Mouse (Mus musculus) liver (tissue): Measurements from ENCODE around the gene Rnh1.
A peak's percentile ranks its signal among the peaks of the same experiment; 100 is the strongest.

ENCODE experiments used
- DNase-seq: peaks from one replicate; pipeline ENCODE4 v3.0.0-alpha.2; 2020; ENCODE audit warnings: mixed read lengths

Rnh1 gene

DNA sequence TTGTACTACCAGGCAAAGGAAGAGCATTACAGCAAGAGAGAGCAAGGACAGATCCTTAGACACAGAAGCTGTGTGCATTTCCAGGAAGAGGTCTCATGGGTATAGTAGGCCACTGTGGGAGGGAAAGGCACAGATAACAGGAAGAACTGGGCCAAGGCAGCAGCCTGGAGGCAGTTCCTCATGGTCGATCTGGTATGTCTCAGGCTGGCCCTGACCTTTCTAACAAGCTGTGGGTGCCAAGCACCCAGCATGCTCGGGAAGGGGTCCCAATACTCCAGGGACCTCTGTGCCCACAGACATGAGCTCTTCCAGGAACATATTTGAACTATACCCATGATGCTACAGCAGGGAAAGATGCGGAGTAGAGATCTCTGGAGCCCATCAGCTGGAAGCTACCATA, 31.9 kb upstream of the Rnh1 start:
- DNase-seq, result no peak

DNA sequence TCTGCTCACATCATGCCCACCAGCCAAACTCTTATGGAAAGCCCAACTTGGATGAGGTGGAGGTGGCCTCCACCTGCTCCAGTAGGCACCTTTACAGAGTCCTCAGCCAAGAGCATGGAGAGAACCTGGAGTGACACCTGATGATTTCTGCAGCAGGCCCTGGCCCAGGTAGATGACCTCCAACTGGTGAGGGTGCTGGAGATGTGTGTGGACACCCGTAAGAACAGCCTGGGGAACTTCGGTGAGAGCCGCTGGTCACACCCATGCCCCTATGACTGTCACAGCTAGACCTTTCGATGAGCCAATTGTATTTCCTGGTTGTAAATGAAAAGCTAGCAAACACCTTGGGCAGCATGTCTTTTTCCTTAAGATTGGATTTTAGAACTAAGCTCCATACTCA, 25.5 kb upstream of the Rnh1 start:
- DNase-seq, result no peak

DNA sequence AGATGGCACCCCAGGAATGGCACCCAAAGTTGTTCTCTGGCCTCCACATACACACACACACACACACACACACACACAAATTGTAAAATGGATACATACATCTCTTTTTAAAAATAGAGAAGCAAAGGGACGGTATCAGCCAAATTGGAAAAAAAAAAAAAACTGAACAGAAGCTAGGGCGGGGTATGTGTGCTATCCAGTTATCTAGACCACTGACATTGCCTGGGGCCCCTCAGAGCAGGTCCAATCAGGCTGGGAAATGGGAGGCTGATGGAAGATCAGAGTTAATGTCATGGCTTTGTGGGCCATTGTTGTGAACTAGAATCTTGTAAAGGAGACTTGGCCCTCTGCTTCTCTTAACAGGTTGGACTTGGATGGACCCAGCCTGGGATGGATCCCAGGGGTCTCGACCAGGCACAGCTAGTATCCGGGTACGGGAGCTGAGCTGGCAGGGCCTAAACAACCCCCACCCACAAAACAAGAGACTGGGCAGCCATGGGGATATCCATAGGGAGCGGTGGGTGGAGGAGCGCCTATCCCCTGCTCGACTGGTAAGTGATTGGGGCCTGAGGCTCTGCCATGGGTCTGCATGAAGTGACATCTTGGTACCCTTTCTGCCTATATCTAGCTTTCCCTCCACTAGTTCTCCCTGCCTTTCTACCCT, 24.1 kb upstream of the Rnh1 start:
- peak; percentile 75 for DNase-seq

DNA sequence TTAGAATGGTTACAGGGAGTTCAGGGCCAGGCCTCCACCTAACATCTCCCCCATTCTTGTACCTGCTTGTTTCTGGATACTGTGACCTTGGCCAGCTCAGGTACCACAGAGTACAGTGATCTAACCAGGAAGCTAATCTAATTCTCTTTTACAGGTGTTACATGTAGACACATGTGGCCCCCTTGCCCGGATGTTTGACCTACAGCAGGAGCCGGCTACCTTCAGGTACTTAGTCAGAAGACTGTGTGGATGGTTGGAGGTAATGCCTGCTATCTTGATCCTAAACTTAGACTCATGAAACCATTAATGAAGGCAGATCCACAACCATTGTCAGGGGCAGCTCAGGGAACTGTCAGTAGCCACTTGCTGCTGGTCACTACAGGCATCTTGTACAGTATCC, 23.1 kb upstream of the Rnh1 start:
- DNase-seq, result no peak

DNA sequence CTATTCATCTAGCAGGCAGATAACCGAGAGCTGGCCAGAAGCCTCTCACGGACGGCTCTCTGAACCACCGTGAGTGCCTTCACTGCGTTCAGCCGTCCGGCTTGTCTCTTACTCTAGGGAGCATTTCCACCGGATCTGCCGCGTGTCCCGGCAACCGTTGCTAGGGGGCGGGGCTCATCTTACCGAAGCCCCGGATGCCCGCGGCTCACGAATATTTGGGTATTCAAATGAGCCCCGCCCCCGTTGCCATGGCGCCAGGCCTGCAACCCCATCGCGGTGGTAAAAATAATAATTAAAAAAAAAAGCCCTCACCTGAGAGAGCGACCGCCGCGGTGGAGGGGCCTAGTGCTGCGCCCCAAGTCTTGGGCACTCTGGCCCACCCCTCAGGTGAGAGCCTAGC, 22.2 kb upstream of the Rnh1 start:
- DNase-seq, result peak; percentile 98

DNA sequence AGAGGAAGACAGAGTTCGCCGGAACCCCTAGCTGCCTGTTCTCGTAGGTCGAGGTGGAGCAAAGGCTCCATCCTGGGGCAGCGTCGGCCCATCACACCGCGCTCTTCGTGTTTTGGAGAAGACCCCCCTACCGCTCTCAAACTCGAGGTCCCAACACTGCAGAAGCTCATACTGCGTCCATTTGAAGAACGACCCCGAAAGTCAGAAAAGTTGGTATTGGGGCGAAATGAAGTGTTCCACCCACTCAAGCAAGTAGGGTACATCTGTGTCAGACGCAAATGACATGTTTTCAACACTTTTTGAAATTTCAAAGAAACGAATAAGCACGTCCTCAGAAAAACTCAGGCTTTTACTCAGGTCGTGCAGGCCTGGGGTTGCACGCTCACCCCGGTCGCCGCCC, 21.8 kb upstream of the Rnh1 start:
- no peak for DNase-seq

DNA sequence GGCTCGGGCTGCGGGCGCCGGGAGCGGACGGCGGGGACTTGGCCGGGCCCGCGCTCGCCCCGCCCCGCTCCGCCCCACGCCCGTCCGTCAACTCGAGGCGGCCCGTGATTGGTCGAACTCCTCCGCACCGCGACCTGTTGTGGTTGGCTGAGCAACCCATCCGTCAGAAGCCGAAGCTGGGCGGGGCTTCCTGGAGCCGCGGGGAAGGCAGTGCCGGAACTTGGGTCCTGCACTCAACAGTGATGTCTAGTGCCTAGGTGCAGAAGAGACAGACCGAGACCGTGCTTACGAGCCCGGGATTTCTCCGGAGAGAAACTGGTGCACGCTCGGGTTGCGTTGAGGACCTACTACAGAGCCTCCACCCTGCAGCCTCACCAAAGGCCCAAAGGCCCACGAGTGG, 21.3 kb upstream of the Rnh1 start, which contains the start of the genes Hras and Lrrc56:
Gene Hras (minus strand): TSS at position 58 of the 400 bp plus-strand sequence.
Gene Lrrc56 (plus strand): TSS at position 210 of the 400 bp plus-strand sequence.
- peak; percentile 99 for DNase-seq

DNA sequence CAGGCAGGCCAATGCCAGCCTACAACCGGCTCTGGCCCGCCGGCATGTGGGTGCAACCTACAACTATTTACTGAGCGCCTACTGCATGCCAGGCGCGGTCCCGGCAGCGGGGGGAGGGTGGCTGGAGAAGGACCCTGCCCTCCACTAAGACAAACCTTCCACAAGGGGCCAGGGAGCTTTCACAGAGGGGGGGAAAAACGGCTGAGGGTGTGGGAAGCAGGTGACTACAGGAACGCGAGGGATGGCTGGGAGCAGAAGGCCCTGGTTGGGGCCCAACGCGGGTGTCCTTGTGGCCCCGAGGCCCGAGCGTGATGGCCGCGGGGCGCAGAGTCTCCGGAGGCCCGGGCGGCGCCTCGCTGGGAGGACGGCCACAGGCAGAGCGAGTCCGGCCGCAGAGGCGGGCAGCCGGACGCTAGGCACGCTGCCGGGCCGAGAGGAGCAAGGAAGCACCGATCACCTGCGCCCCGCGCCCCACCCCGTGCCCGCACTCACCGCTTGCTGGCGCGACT, 20.7 kb upstream of the Rnh1 start:
- DNase-seq, result peak; percentile 48

DNA sequence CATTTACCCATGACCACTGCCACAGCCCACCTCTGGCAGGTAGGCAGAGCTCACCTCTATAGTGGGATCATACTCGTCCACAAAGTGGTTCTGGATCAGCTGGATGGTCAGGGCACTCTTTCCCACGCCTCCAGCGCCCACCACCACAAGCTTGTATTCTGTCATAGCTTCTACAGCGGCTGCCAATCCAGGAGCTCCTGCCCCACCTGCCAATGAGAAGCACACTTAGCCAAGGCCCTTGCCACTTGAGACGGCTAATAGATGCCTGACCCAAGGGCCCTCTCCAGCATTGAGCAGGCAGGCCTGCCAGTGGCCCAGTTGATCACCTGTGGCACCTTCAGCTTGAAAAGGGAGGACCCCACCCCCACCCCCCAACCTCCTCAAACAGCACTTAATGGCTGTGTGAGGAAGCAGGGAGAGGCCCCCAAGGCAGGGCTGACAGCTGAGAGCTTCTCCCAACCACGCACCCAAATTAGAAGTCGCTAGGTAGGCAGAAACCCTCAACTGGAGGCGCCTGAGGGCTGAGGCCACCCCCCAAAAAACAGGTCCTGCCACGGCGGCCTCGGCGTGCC, 20.2 kb upstream of the Rnh1 start:
- peak; percentile 21 for DNase-seq

DNA sequence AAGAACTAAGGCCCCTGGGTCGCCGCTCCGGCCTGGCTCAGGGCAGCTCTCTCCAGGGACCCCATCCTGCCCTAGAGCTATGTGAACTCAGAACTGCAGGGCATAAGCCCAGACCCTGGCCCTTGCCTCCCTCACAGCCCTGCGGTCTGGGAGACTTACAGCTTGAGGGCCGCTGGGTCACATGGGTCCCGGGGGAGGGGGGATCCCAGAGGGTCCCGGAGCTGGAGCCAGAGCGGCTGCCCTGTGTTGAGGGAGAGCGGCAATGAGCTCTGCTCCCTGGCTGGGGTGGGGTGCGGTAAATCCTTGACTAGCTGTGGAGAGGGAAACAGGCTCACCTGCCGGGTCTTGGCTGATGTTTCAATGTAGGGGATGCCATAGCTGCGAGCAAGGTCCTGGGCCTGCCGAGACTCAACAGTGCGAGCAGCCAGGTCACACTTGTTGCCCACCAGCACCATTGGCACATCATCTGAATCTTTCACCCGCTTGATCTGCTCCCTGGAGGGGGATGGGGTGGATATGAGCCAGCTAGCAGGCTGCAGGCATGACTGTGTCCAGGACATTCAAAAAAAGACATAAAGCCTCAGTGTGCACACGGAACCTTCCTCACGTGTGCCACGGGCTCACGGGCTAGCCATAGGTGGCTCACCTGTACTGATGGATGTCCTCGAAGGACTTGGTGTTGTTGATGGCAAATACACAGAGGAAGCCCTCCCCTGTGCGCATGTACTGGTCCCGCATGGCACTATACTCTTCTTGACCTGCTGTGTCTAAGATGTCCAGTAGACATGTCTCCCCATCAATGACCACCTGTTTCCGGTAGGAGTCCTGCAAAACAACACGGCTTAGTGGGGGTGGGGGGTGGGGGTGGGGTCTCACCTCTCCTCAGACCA, 19.4 kb upstream of the Rnh1 start:
- no peak for DNase-seq

DNA sequence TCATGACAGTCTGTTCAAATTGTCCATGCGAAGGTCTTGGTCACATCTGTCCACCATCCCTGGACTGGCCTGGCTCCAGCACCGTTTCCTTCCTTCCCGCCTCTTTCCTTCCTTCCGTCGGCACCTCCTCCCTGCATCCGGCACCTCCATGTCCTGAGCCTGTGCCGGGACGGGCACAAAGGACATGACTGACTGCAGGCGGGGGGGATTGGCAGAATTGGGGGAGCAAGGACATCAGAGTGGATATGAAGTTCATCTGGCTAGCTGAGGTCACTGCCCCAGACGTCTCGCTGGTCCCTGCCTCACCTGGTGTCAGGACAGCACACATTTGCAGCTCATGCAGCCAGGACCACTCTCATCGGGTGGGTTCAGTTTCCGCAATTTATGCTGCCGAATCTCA, 18.4 kb upstream of the Rnh1 start:
- no peak for DNase-seq

DNA sequence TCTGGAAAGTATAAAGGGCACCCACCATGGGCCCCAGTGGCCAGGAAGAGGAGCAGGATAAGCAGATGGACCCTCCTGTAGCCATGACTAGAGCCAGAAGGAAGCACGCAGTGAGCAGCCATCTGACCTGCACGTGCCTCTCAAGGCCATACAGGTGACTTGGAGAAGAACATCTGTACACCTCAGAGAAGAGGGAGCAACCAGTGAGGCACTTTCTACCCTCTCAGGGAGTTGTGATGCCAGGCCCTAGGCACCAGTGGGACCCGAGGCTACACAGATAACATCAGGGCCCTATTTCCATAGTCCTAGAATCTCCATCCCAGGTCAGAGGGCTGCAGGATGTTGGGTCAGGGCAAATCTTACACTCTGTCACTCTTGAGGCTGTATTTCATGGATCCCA, 17.6 kb upstream of the Rnh1 start:
- DNase-seq, result no peak

DNA sequence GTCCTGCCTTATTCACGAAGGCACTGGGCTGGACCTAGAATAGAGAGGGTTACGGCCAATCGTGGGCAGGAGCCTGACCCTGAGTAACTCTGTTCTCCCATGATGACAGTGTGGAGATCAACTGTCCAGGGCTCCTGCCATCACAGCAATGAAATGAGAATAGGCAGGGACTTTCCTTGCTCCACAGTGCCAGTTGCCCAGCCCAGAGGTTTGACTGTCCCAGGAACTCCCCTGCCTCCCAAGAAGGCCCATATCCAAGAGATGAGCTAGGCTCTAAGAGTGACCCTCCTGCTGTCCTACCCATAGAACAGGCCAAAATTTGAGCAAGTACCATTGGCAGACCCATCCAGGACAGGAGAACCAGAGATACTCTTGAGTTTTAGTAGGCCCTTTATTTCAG, 16.1 kb upstream of the Rnh1 start:
- DNase-seq, result no peak

DNA sequence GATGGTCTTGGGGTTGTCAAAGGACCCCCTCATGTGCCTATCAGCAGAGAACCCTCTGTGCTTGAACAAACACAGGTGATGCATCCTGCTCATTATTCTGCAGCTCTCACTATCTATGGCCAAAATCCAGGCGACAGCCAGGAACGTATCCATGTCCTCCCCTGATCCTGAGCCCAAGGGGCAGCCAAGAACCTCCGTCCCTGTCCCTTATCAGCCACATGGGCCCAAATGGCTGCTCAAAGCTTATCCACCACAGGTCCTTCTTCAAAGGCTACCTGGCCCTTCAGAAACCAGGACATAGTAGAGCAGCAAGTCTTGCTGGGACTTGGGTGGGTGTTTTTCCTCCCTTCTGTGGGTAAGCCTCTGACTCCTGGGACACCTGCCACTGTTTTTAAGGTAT, 15.5 kb upstream of the Rnh1 start:
- no peak for DNase-seq

DNA sequence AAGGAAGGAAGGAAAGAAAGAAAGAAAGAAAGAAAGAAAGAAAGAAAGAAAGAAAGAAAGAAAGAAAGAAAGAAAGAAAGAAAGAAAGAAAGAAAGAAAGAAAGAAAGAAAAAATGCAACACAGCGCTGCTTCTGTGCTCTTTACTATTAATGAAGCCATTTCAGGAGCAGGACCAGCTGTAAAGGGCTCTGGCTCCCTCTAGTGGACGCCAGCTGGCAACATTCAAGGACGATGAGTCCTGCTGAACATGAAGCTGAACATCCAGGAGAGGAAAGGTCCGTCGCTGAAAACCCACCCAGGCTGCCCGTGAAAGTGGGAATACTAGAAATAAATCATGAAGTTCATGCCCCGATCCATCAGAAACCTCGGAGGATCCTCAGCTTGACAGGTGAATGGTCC, 3.5 kb upstream of the Rnh1 start:
- peak; percentile 90 for DNase-seq

DNA sequence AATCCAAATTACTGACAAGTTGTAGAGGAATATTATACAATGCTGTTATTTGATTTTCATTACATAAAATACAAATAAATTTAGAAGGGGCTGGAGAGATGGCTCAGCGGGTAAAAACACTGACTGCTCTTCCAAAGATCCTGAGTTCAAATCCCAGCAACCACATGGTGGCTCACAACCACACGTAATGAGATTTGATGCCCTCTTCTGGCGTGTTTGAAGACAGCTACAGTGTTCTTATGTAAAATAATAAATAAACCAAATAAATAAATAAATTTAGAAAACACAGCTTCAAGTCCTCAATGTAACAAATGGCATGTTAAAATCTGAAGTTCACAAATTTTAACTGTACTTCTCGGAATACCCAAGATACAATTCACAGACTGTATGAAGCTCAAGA, 2.4 kb upstream of the Rnh1 start:
- DNase-seq, result no peak

DNA sequence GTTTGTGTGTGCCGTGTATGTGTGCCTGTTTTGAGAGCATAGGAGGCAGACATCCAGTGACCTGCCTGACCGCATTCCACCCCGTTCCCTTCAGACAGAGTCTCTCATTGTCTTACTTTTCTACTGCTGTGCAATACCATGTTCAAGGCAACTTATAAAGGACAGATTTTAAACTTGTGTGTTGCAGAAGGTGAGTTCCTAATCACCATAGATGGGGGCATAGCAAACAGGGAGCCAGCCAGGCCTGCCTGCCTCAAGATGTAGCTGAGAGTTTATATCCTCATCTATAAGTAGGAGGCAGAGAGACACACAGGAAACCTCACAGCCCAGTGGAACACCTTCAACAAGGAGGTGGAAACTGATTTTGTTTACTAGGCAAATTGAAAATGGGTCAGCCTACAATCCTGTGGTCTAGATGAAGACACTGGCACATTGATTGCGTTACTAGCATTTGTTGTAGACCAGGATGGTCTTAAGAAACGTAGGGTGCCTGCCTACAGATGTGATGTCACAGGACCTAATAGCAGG, 730 bp upstream of the Rnh1 start:
- DNase-seq, result no peak

DNA sequence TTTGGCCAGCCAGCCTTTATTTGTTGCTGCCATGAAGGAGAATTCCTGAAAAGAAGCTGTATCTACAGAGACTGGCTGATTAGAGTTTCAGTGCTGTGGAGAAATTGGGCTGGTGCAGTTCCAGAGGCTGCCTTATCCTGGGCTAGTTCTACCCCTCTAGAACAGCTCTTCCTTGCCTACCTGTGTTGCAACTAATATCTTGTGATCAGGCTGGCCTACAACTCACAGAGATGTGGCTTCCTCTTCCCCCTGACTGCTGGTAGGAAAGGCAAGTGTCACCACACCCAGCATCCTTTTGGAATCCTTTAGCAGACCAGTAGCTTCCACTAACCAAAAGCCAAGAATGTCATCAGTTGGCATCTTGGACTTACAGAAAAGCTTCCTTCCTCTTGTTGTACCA, 2.8 kb downstream of the Rnh1 start:
- no peak for DNase-seq

DNA sequence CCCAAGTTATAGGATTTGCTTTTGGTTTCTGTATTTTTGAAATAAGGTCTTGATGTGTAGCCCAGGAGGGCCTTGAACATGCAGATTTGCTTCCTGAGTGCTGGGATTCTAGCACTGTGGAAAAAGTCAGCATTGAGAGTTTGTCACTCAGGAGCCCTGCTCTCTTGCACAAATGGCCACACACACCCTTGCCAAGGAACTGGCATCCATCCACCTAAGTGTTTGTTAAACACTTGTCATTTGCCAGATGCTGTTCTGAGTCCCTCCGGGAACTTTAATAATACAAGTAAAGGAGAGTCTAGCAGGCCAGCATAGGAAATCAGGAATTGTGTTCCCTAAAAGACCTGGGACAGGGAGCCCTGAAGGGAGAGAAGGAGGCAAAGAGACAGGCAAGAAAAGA, 3.4 kb downstream of the Rnh1 start:
- no peak for DNase-seq

DNA sequence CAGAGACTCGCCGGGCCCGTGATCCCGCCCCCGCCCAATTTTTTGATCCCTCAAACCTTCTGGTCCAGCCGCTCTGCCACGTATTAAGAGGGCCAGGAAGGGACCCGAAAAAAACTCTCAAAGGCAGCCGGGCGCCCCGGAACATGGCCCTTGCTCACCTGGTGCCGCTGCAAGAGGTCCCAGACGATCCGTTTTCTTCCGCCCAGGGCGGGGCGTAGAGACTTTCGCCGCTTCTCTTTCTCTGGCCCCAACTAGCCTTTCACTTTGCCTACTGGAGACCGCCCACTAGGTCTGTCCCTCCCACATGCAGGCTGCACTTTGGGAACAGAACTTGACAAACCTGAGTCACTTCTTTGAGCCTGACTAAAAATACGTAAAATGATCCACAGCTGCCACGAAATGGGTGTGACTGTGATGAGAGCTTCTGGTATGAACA, 4.1 kb downstream of the Rnh1 start:
- peak; percentile 81 for DNase-seq

DNA sequence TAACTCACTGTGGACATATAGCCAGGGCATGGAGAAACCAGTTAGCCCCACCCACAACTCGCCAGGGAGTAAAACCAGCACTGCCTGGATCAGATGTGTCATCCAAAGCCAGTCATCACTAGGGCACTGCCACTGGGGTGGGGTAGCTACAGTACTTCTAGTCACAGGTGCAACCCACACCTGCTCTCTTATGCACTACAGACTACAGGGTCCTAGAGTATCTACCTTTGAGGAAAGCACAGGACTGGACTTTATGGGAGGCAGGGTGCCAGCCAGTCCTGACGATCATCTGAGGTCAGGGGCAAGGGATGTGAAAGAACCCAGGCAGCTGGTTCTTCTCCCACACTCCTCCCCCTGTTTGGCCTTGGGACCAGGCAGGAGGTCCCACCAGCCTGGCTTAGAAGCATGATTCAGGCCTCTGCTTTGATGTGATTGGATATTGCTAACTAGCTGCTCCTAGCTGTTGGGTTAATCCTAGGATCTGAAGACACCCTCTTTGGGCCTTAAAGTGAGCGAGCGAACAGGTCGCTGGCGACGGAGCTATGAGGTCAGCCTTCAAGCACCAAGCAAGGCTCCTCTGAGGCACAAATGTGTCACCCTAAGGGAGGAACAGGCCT, 4.6 kb downstream of the Rnh1 start:
- peak; percentile 67 for DNase-seq

DNA sequence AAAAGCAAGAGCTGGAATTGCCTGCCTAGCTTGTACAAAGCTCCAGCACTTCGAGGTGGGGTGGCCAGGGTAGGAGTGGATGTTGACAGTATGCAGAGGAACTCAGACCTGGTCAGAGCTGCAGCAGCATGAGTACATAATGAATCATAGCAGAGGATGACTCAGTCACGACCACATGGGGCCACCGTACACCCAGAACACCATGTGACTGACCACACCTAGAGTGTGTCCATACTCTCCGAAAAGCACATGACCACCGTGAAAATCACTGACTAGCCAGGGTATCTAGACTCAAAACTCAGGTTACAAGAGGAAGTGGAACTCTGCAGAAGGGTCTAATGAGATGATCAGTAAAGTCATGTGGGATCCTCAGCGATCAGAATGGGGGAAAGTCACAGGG, 7.8 kb downstream of the Rnh1 start:
- DNase-seq, result no peak

DNA sequence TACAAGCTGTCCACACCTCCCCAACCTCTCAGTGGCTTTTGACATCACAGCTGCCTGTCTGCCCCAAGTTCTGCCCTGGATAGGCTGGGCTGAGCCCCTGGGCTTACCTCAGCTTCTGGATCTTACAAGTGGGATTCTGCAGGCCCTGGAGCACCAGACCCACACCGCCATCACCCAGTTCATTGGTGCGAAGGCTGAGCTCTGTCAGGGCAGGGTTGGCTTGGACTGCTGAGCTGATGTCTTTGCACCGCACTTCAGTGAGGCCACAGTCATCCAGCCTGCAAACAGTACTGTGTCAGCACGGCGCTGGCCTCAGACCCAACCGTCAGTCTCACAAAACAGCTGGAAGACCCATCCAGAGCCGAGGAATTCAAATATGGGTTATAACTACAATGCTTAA, 8.3 kb downstream of the Rnh1 start:
- DNase-seq, result no peak
